Mouse (Mus musculus): ENCODE results near the gene Zdhhc8.

DNA sequence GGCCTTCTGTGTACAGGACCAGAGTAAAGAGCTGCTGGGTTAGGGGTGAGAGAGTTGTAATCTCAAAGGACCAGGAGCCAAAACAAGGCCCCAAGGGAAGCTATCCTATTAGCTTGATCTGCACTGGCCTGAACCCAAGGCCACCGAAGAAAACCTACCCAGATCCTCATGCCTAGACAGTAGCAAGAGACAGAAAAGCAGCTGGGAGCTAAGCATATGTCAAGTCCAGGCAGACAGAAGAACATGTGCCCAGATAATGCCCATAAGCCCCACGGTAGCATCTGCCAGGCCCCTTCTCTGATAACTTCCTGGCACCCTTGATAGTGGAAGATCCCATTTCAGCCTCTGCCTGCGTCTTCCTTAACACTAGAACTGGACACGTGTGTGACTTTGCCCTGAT, 48.1 kb downstream of the Zdhhc8 start:
- TF ChIP-seq CTCF (IDR thresholded peaks at IDR 0.05; ENCODE audit: low read depth) (no peak), EP300 (IDR thresholded peaks at IDR 0.05; ENCODE audit: low read depth) (no peak)
